Mouse (Mus musculus) brown adipose tissue, adult 24 weeks (tissue): ENCODE results near the gene Cyb5d2. TPM values are rescaled to one million over a fixed set of nuclear protein-coding genes. Genes with fewer than 3 reads are reported as not detected.
"Not testable (repeated sequence)": the region's sequence is repeated elsewhere in the genome, so short reads cannot be mapped to it uniquely, and the experiment has no call there.

ENCODE experiments used
- H3K27ac ChIP-seq: fragments of 200-500 bp; replicated peaks from 2 replicates; pipeline ENCODE4 v1.5.1; 2012; ENCODE audit warnings: low read depth, mild to moderate bottlenecking, low read length
- H3K4me1 ChIP-seq: fragments of 200-500 bp; 2 replicates; pipeline ENCODE4 v1.6.1; 2012; ENCODE audit warnings: low read length, mixed read lengths; ENCODE audit not compliant: control insufficient read depth, insufficient read depth, insufficient read length
- H3K4me3 ChIP-seq: fragments of 200-500 bp; 2 replicates; pipeline ENCODE4 v1.5.1; 2012; ENCODE audit warnings: low read depth, mild to moderate bottlenecking, low read length, moderate library complexity; ENCODE audit not compliant: insufficient read depth
- polyA plus RNA-seq: library from polyadenylated mRNA; stranded (reverse); fragments of >200 nt; gene quantifications from 2 replicates; pipeline ENCODE4 v1.2.4, GENCODE M21; 2012; ENCODE audit not compliant: missing spikeins, insufficient read depth, insufficient read length

The Cyb5d2 gene
- polyA plus RNA-seq, 1 experiment: 18.7 TPM

DNA sequence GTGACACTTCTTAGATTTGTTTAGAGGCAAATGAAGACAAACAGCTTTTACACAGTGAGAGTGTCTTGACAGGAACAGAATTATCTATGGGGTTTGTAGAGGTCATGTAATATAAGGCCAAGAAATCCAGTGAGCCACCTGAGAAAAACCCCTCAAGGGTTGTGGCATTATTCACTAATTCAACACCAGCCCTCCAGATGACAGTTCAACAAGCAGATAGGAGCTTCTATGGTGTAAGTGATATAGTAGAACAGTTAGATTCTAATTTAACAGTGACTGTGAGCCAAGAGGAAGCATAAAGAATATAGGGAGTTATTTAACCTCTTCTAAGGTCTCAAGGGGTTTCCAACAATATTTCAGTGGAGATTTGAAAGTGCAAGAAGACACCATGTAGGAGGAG is 2.2 kb upstream of the Cyb5d2 start:
- H3K4me3 ChIP-seq: no peak overlapping the region
- H3K4me1 ChIP-seq: peaks cover 11% of the 10 kb centered on the region; the same call in 1 of the 2 replicates
- H3K27ac ChIP-seq: no peak overlapping the region

DNA sequence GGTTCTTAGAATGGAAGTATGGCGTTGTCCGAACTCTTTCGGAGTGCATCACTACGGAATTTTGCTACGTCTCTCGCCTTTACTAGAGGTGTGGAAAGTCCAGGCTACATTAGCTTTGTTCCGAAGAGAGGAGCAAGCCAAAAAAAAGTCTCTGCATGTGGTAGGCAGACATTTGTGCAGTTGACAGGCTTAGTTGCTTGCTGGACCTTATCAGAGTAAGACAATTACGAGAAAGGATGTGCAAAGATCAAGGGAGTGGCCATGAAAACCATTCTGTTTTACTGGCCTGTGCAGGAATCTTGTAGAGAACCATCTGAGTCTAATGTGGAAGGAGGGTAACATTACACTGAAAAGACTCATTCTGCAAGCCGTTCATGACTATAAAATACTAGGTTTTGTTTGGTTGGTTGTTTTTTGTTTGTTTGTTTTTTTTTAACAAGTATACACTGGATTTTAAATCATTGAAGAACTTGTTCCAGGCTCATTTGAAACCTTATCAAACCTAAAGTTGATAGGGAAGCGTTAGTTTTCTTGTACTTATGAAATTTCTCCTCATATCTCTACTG is 914 bp upstream of the Cyb5d2 start:
- no peak overlapping the region for H3K27ac ChIP-seq
- peaks cover 6% of the 10 kb centered on the region; the same call in 1 of the 2 replicates for H3K4me1 ChIP-seq
- peak overlapping the region; percentile 90 for H3K4me3 ChIP-seq

GRCm38 (mm10) chr11:72796296-72796687 is 350 bp upstream of the Cyb5d2 start:
- H3K4me1 ChIP-seq: peaks cover 6% of the 10 kb centered on the region; the same call in 1 of the 2 replicates
- H3K27ac ChIP-seq: peak overlapping the region; percentile 38
- peak overlapping the region; percentile 90 for H3K4me3 ChIP-seq

GRCm38 (mm10) chr11:72795149-72795454 is 840 bp downstream of the Cyb5d2 start:
- H3K4me3 ChIP-seq: peak overlapping the region; percentile 90
- peak overlapping the region; percentile 96 for H3K27ac ChIP-seq
- H3K4me1 ChIP-seq: peaks cover 6% of the 10 kb centered on the region; the same call in 1 of the 2 replicates

- H3K4me1 ChIP-seq: no peaks in the 10 kb centered on the region
- no peak overlapping the region for H3K27ac ChIP-seq
- no peak overlapping the region for H3K4me3 ChIP-seq
Observed at GRCm38 (mm10) chr11:72792033-72792432, 3.9 kb downstream of the Cyb5d2 start.

DNA sequence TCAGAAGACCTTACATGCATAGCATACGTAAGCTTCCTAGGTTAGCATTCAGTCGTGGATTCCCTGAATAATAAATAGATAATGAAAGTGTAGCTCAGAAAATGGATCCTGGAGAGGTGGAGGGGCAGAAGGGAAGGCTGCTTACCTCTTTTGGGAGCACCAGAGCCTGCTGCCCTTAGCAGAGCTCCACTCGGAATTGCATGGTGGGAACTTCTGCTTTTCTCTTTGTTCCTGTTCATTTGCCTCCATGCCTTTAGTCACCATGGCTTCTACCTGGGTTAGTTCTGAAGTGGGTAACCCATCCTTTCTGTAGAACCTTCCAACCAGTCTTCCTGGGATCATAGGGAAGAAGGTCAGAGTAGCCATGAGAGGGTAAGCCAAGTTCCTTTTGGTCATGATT is 13.4 kb downstream of the Cyb5d2 start:
- Histone ChIP-seq H3K27ac (no peak overlapping the region), H3K4me1 (no peaks in the 10 kb centered on the region), H3K4me3 (no peak overlapping the region)

DNA sequence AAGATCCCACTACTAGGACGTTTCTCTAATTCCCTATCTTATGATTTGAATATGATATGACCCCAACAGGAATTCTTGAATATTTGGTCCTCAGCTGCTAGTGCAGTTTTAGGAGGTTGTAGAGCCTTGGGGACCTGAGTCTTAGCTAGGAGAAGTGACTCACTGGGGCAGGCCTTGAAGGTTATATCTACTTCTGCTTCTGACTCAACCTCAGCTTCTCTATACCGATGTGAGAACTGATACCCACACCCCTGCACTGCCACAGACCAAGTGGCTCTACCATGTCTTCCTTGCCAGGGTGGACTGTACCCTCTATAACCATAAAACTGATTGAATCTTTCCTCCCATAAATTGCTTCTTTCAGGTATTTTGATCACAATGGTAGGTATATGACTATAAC is 13.8 kb downstream of the Cyb5d2 start:
- Histone ChIP-seq H3K4me1 (no peaks in the 10 kb centered on the region), H3K4me3 (no peak overlapping the region), H3K27ac (no peak overlapping the region)

- Histone ChIP-seq H3K4me1 (no peaks in the 10 kb centered on the region), H3K4me3 (no peak overlapping the region), H3K27ac (no peak overlapping the region)
Observed at GRCm38 (mm10) chr11:72778957-72779356, 17.0 kb downstream of the Cyb5d2 start.

GRCm38 (mm10) chr11:72772611-72773010 is 23.3 kb downstream of the Cyb5d2 start:
- H3K4me3 ChIP-seq, H3K4me1 ChIP-seq: not testable (repeated sequence)

DNA sequence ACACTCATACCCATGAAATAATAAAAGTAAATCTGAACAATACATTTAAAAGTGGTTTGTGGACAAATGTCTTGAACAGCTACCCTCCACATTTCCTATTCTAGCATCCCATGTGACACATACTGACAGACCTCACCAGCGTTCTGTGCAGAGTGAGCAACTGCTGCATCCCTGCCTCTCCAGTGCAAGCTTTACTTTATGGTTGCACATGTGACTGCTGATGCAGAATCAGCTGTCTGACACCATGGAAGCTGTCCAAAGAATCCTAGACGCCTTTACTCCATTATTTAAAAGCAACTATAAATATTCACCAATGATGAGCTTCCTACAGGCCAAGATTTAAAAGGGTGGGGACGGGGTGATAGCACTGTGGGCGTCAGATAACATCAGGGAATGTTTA is 24.5 kb downstream of the Cyb5d2 start:
- no peak overlapping the region for H3K27ac ChIP-seq
- no peaks in the 10 kb centered on the region for H3K4me1 ChIP-seq
- H3K4me3 ChIP-seq: no peak overlapping the region

More at GRCm38 (mm10) chr11:72772611-72773010, 23.3 kb downstream of the Cyb5d2 start:
- H3K27ac ChIP-seq: not testable (repeated sequence)

- no peak overlapping the region for H3K4me3 ChIP-seq
- H3K4me1 ChIP-seq: no peaks in the 10 kb centered on the region
- no peak overlapping the region for H3K27ac ChIP-seq
Observed at GRCm38 (mm10) chr11:72770816-72771215, 25.1 kb downstream of the Cyb5d2 start.

- Histone ChIP-seq H3K27ac (no peak overlapping the region), H3K4me1 (no peaks in the 10 kb centered on the region), H3K4me3 (no peak overlapping the region)
Observed at GRCm38 (mm10) chr11:72770324-72770723, 25.6 kb downstream of the Cyb5d2 start.

- H3K27ac ChIP-seq: no peak overlapping the region
- no peak overlapping the region for H3K4me3 ChIP-seq
- no peaks in the 10 kb centered on the region for H3K4me1 ChIP-seq
Observed at GRCm38 (mm10) chr11:72769061-72769460, 26.9 kb downstream of the Cyb5d2 start.

DNA sequence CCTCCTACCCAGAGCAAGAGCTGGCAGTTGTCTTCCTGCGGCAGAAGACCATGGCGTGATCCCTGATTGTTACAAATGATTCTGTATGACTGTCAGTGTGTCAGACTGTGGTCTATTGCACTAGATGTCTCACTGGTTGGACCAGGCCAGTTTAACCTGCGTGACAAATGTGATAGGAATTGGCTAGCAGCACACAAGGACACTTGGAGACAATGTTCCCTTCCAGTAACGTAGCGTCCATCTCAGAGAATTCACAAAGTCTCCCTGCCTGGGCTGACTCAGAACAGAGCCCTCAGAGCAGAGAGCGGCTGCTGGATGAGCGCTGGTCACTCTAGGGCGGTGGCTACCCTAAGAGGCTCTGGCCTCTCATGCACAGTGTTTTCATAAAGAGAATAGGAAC is 28.2 kb downstream of the Cyb5d2 start:
- no peaks in the 10 kb centered on the region for H3K4me1 ChIP-seq
- H3K27ac ChIP-seq: no peak overlapping the region
- no peak overlapping the region for H3K4me3 ChIP-seq

GRCm38 (mm10) chr11:72764270-72764669 is 31.7 kb downstream of the Cyb5d2 start:
- Histone ChIP-seq H3K27ac (no peak overlapping the region), H3K4me1 (no peaks in the 10 kb centered on the region), H3K4me3 (no peak overlapping the region)

DNA sequence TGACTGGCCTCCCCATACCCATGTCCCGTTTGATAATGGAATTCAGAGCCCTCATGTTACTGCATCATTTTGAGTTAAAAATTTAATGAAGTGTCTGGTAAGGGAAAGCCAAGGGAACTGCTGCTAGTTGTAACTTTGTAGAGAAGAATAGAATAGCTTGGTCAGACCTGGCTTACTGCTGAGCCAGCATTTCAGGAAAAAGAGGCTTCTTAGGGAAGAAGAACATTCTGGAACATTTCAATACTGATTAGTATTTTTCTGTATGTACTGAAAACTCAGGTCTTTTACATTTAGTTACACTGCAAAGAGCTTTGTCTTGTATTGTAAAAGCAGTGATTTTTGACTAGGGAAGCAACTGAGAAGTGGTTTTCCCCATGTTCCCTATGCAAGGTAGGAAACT is 35.2 kb downstream of the Cyb5d2 start:
- Histone ChIP-seq H3K4me3 (no peak overlapping the region), H3K4me1 (no peaks in the 10 kb centered on the region)

GRCm38 (mm10) chr11:72759581-72759980 is 36.4 kb downstream of the Cyb5d2 start:
- Histone ChIP-seq H3K4me1 (no peaks in the 10 kb centered on the region), H3K4me3 (no peak overlapping the region), H3K27ac (no peak overlapping the region)

More for the DNA sequence above, 35.2 kb downstream of the Cyb5d2 start:
- no peak overlapping the region for H3K27ac ChIP-seq
